Mouse (Mus musculus) left cerebral cortex, postnatal 10 days (tissue): ENCODE results near the gene Mill2. TPM values are rescaled to one million over a fixed set of nuclear protein-coding genes. Genes with fewer than 3 reads are reported as not detected.

Experiments
- DNase-seq, 2 experiments: peaks; one replicate each; pipeline ENCODE4 v3.0.0; 2021 to 2022; ENCODE audit warnings: low spot score in 2 of 2, mixed read lengths in 1 of 2; ENCODE audit errors: extremely low spot score in 1 of 2
- intact Hi-C: fragments of 180-260 bp; cut with DNase I; formaldehyde crosslinking; loops from one replicate; pipeline ENCODE4 v1.15.1; 2025
- total RNA-seq, 2 experiments: library from RNA; stranded (reverse); gene quantifications; 2 replicates each; pipeline ENCODE4 v1.2.3; 2021

Gene Mill2
- total RNA-seq, 2 experiments from 2014 or later, result 1.3 to 1.5 TPM

- intact Hi-C loops, result loop anchor here (10.0 kb wide), 2 partner anchors 657 to 1797 kb away; partner anchors contain the start of gene Psg16
- DNase-seq, result no peak
Measured at GRCm38 (mm10) chr7:18872014-18872802, 32.4 kb downstream of the Mill2 start.

DNA sequence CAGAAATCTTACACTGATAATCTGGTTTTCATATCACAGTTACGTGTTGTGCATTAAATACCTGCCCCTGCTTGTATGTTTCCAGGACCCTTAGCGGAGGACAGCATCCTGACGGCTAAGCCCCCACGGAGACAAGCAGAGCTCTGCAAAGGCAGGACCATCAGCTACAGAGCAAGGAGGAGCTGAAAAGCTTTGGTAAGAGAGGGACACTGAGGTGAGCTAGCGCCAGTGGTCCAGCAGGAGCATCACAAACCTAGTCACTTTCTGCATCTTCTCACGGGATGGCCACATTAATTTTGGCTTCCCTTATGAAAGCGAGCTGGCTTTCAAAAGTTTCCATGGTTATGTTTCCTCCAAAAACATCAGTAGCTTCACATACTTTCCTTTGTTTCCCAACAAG, 33.0 kb downstream of the Mill2 start:
- DNase-seq, result no peak
- intact Hi-C loops, result loop anchor here (10.0 kb wide), 2 partner anchors 658 to 1798 kb away; partner anchors contain the start of gene Psg16

DNA sequence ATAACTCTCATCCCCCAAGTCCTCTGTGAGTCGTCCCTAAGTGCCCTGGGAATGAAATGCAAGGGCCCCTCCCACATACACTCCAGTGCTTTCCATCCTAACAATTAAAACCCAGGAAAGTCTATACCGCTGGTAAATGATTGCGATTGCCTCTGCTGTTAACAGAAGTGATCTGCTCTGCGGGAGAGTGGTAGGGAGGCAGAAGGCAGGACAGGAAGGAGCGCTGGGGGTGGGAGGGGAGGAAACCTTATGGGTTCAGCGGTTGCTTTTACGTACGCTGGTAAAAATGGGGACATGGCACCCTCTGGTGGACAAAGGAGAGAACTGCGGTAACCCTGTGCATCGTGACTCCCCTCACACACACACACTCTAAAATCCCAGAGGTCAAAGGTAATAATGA, 33.5 kb downstream of the Mill2 start:
- DNase-seq, result peak; percentile 57 to 84
- intact Hi-C loops, result loop anchor here (10.0 kb wide), 2 partner anchors 658 to 1798 kb away; partner anchors contain the start of gene Psg16

DNA sequence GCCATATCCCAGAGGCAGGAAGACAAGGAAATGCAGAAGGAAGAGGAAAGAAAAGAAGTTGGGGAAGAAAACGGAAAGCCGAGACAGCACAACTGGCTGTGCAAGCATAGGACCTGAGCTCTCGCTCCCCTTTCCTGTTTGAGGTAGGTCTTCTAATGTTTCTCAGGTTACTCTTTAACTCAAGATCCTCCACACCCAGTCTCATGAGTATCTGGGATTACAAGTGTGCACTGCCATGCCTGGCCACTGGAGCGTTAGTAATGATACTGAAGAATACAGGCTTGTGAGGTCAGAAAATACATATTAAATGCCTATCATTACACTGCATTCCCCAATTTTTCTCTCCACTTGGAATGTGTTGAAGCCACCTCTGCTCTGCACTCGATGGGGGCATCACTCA, 35.6 kb downstream of the Mill2 start:
- DNase-seq, result no peak
- intact Hi-C loops, result loop anchor here (10.0 kb wide), 2 partner anchors 661 to 1801 kb away; partner anchors contain the start of gene Psg16

DNA sequence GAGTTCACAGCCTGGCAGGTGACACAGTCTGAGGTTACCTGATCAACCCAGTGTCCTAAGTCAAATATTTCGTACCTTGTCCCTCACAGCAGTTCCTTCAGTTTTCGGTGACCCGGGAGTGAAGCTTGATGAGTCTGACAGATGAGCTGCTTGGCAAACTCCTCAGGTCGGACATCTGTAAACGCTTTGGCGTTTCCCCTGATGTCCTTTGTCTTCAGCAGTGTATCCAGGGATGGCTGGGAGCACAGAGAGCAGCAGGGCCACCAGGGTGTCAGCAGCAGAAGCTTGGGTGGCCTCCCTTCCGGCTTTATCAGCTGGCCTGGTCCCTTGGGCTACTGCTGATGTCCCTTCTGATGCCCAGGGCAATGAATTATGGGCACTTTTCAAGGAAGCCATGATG, 38.9 kb downstream of the Mill2 start:
- DNase-seq, result no peak
- intact Hi-C loops, result loop anchor here (10.0 kb wide), 2 partner anchors 664 to 1804 kb away; partner anchors contain the start of gene Psg16

DNA sequence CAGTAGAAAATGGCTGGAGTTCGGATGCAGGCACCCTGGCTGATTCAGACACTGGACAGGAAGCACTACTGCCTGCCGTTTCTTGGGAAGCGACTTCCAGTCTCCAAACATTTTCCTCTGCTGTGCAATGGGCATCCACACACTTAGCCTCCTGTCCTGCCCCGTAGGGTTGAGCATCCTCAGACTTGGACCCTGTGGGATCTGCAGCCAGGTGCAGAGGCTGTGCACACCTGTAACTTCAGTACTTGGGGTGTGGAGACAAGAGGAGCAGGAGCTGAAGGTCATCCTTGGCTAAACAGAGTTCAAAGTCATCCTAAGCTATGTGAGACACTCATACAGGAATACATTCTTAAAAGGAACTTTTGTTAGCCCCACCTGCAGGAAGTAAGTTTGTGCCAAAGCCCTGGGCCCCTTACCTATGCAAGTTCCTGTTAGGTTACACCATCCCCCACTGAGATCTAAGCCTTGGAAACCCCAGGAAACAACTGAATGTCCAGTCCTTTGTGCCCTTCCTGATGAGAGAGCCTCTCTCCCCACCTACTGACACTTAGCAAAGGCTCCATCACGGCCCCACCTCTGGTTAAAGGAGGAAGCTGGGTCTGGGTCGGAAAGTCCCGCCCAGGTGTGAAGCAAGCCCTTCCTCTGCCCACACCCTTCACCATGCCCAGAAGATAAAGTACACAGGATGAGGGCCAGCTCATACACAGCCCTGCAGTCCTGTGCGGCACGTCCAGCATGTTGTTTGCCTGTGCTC, 44.4 kb downstream of the Mill2 start:
- intact Hi-C loops, result no loop called here
- DNase-seq, result peak in 1 of 2 experiments; percentile 74

DNA sequence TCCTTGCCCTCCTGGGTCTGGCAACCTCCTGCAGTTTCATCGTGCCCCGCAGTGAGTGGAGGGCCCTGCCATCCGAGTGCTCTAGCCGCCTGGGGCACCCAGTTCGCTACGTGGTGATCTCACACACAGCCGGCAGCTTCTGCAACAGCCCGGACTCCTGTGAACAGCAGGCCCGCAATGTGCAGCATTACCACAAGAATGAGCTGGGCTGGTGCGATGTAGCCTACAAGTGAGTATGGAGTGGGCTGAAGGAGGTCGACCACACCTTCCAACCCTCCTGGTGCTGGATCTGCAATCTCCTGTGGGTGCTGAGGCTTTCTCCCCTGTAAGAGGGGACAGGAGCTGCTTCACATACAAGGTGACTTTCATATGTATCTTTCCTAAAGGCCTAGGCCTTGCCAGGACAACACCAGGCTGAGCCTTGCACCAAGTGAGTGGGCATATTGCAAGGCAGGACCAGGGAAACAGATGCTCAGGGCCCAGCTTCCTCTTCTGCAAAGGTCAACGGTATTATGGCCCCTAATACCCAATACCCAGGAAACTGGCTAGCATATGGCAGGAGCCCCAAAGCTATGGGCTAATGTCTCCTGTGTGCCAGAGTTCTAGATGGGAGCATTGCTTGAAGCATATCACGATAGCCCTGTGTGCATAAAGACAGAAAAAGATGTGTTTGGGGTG, 45.1 kb downstream of the Mill2 start:
- intact Hi-C loops, result no loop called here
- no peak for DNase-seq

GRCm38 (mm10) chr7:18886963-18887362, 47.2 kb downstream of the Mill2 start:
- DNase-seq, result no peak
- intact Hi-C loops, result no loop called here

- intact Hi-C loops, result loop anchor here (5.0 kb wide), 1 partner anchor 101 kb away; the partner anchor contains the start of gene Mypop
Measured at GRCm38 (mm10) chr7:18890848-18891247, 51.1 kb downstream of the Mill2 start.

DNA sequence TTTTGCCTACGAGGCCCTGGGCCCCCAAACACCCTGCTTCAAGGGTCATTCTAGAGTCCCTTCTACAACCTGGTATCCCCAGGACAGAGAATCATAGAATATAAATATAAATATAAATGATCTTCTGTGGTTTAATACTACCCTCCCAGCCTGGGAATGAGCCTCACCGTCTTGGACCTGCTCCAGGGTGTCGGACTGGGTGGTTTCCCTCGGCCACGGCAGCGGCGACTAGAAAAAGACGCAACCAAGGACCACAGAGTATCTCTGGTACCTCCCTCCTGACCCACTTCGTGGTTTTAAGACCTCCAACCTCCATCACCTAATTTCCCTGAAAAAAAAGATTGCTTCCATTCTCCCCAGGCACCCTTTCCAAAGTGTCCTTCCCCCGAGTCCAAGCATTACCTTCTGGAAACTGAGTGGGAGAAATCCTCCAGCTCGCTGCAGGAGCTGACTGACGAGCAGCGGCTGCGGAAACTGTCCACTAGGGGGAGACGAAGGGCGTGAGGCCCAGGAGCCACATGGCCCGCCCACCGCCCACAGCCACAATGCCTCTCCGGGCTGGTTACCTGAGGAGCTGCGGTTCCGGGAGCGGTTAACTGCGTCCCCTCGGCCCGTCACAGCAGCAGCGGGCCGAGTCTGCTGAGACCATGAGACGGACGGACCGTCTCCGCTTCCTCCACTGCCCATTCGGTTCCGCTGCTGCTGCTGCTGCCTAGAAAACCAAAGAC, 52.3 kb downstream of the Mill2 start:
- intact Hi-C loops, result loop anchor here (5.0 kb wide), 1 partner anchor 100 kb away; the partner anchor contains the start of gene Mypop
- peak; percentile 84 to 93 for DNase-seq

More at GRCm38 (mm10) chr7:18890848-18891247, 51.1 kb downstream of the Mill2 start:
- DNase-seq, result no peak

- intact Hi-C loops, result loop anchor here (5.0 kb wide), 1 partner anchor 99 kb away; the partner anchor contains the start of gene Mypop
- peak in 1 of 2 experiments; percentile 53 for DNase-seq
Measured at GRCm38 (mm10) chr7:18893009-18893408, 53.2 kb downstream of the Mill2 start.

DNA sequence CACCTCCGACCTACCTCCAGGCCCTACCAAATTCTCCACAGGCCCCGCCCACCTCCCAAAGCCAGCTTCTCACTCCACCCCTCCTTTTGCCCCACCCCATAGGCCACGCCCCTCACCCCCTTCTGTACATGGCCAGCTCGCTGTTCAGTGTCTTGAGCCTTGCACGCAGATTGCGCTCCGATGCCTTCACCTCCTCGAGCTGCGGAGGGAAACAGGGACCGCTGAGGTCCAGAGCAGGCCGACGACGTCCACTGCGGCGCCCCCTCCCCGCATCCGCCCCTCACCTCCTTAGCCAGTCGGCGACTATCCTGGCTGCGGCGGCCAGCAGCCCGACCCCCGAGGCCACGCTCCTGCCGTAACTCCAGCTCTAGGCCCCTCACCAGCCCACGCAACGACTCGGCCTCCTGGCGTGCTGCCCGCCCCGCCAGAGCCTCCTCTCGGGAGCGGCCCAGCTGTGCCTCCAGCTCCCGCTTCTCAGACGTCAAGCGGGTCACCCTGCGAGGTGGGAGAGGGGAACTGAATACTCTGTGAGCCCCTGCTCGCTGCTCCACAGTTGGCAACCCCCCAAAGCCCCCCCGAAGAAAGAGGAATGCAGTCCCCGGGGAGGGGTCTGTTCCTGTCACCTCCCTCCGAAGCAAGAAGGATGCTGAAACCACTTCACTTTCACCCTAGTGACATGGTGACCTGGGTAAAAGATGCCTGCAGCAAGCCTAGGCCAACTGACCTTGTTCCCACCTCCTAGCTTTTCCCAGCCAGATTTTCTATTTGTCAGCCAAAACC, 54.1 kb downstream of the Mill2 start:
- intact Hi-C loops, result loop anchor here (5.0 kb wide), 1 partner anchor 98 kb away; the partner anchor contains the start of gene Mypop
- DNase-seq, result peak in 1 of 2 experiments; percentile 82

DNA sequence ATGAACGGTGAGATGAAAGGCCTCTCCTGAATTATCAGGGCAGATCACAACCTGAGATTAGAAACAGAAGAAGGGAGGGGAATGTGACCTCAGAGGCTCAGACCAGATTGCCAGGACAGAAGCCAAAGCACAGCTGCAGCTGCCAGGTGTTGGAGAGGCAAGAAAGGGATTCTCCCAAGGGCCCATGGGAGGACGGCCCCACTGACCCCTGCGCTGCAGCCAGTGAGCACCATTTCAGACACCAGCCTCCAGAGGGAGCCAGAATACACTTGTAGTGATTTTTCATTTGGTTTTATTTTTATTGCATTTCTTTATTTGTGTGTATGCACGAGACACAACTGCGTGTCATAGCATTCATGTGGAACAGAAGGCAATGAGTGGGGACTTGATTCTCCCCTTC, 56.8 kb downstream of the Mill2 start:
- intact Hi-C loops, result loop anchor here (5.0 kb wide), 2 partner anchors 61 to 111 kb away; no protein-coding TSS in a partner anchor
- peak in 1 of 2 experiments; percentile 68 for DNase-seq

GRCm38 (mm10) chr7:18900513-18900912, 60.7 kb downstream of the Mill2 start:
- intact Hi-C loops, result no loop called here
- DNase-seq, result no peak

DNA sequence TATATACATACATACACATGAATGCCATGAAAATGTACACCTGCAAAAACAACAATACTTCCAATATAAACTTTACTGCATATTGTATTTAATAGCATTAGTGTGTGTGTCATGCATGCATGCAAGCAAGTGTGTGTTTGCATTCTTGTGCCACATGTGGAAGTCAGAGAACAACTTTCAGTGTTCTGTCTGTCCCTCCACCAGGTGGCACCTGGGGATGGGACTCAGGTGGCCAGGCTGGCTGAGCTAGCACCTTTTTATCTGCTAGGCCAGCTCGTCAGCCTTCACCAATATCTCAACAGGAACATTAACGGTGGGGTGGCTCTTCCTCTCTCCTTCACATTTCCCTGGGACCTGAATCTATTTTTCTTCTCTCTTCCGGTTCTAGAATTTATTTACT, 62.7 kb downstream of the Mill2 start:
- intact Hi-C loops, result no loop called here
- DNase-seq, result no peak

DNA sequence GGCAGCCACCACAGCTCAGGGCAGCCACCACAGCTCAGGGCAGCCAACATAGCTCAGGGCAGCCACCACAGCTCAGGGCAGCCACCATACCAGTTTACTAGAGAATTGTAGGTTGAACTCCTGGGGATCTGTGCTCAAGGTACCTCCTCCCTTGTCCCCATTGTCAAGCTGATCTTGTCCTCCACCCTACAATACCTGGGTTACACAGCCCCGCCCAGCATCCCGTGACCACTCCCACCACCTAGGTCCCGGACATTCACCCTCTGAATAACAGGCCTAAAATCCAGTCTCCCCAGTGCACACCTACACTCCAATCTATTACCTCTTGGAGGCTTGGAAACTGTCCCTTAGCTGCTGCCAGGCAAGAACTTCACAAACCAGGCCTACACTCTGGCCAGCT, 65.2 kb downstream of the Mill2 start:
- intact Hi-C loops, result no loop called here
- no peak for DNase-seq

GRCm38 (mm10) chr7:18909797-18910196, 70.0 kb downstream of the Mill2 start:
- intact Hi-C loops, result no loop called here

More at GRCm38 (mm10) chr7:18909797-18910196, 70.0 kb downstream of the Mill2 start:
- DNase-seq, result no peak
